Mouse (Mus musculus): ENCODE data around the gene Bcorl1. TPM values are rescaled to one million over a fixed set of nuclear protein-coding genes. Genes with fewer than 3 reads are reported as not detected.

The Bcorl1 gene
- 10 to 100 TPM; 18.4 to 22.1 TPM for total RNA-seq (2021)
- long read RNA-seq, experiment 1, partial matches to known transcripts = 2 of 4 reads
- long read RNA-seq, experiment 1, other reads (novel, unspliced or antisense) = 2 of 4 reads
- long read RNA-seq, experiment 2, partial matches to known transcripts = 1 of 1 reads
- long read RNA-seq, experiment 2, other reads (novel, unspliced or antisense) = 0 of 1 reads

DNA sequence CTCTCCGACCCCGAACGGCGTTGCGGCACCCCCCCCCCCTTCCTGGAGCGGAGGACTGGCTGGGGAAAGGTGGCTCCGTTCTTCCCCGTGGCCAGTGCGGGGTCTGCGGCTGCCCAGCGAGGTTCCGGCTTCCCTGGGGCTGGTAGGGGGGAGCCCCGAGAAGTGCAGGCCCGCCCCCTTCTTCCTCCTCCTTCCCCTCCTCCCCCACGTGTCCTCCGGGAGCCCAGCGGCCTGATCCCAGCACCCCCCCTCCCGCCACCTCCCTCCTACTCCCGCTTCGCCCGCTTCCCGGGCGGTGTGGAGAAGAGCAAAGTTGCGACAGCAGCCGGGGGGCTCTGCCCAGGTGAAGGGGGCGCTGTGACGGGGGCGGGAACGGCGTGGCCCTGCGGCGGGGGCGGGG lies at the start of gene Bcorl1:
Gene Bcorl1, plus strand, starts transcription at position 218 of the 400 bp plus-strand sequence.
- DNase-seq (ENCODE audit: low spot score in 2 of 2) = peak in 1 of 2 experiments; percentile 2

DNA sequence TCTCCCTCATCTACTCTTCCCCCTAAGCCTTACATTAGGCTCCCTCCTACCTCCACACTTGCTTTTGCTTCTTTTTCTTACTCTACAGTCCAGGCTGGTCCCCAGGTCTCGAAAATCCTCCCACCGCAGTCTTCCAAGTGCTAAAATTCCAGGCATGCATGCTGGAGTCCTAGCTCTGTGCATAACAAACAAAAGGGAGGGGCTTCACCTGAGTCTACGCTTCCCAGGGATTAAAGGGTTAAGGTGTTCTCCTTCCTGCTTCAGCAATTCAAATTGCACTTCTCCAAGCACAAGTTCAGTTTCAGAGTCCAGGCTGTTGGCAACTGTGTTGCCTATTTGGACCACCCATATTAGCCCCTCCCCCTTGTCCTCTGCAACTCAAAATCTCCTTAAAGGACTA lies 49.7 kb upstream of the Bcorl1 start:
- no peak for DNase-seq (ENCODE audit: low spot score in 2 of 2)

DNA sequence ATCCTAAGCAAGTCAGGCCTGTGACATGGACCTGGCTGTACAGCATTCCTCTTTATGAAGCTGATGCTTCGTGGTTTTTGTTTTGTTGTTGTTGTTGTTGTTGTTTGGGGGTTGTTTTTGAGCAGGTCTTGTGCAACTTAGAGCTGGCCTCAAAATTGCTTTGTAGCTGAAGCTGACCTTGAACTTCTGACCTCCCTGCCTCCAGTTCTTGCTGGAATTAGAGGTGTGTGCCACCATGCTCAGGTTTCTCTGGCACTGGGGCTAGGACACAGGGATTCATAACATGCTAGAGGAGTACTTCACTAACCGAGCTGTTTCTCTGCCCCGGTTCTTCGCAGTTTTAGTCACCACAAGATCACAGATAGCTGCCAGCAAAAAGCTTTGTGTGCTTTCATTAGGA lies 35.8 kb upstream of the Bcorl1 start:
- no peak for DNase-seq (ENCODE audit: low spot score in 2 of 2)

DNA sequence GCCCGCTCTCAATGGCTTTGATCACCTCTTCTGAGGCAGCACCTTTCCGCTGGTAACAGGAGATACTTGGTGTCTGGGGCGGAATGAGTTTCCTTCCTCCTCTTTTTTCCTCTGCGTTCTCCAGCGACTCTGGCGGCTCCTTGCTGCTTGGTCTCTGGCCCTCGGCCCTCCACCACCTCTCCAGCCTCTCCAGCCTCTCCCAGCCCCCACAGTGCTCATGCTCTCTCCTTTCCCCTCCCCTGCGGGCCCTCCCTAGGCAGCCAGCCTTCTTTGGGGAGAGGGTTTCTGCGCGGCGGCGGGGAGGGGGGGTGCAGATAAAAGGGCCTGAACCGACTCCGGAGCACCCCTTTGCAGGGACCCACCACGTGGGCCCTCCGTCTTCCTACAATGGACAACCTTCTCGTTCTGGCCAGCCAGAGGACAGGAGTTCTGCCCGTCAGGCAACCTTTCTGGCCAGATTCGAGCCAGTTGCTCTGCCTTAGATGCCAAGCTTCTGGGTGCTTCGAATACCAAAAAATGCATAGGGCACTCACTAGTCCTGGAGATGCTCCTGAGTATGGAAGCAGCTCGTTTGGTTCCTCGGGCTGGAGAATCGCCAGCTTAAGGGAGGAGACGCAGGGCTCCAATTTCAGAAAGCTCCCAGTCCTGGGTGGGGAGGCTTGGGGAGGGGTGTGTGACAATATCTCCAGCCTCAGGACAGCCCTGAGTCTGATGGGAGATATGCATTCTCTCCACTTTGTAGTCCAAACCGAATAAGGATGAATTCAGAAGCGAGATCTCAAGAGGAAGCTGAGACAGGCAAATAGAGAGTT lies 30.2 kb upstream of the Bcorl1 start:
- no peak for DNase-seq (ENCODE audit: low spot score in 2 of 2)

DNA sequence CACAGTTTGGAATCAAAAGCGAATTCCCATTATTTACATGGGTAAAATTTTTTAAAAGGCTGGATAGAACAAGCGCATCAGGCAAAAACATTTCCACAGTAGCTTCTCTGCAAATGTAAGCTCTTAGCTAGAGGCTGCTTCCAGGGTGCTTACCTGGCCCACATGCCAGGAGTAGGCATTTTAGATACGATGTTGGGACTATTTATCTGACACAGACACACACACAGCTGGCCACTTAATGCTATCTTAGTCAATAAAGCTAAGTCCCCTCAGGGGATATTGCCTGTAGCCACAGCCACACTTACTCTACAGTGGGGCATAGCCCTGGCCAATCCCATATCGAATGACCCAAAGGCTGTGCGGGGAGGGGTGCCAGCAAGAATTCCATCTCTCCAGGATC lies 29.4 kb upstream of the Bcorl1 start:
- no peak for DNase-seq (ENCODE audit: low spot score in 2 of 2)

DNA sequence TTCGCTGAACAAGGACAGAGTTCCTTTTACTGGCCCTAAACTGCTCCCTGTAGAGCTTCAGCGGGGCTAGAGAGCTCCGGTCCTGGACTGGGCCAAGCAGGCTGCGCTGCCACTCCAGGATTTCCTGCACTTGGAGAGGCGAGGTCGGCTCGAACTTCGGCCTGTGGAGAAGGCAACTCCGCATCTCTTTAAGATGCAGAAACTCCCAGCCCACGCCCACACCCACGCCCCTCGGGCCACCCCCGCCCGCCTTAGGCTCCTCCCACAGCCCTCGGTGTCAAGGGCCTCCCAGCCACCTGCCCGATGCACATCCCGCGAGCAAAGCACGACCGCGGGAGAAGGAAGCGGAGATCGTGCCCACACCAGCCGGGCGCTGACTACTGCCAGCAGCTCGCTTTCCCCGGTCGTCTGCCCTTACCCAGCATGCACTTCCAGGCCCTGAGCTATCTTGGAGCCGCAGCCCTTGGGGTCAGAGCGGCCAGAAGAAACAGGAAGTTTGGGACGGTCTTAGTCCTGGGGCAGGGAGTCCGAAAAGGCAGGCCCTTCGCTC lies 26.6 kb upstream of the Bcorl1 start:
- peak; percentile 18 to 32 for DNase-seq (ENCODE audit: low spot score in 2 of 2)

DNA sequence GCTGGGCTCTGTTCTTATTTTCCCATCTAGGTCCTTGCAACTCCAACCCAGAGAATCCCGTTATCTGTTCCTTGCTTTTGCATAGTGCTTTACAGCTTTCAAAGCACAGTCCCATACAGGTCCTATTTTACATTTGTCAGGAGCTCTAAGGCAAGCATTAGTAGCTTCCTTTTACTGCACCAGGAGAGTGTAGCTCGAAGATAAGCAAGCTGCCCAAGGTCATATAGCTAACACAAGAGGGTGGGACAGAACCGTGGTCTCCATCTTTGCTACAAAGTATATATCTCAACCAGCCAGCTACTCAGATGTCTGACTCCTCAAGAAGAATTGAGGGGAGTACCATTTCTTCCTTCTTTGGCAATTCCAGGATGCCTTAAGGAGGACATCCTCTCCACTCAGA lies 23.7 kb upstream of the Bcorl1 start:
- no peak for DNase-seq (ENCODE audit: low spot score in 2 of 2)

DNA sequence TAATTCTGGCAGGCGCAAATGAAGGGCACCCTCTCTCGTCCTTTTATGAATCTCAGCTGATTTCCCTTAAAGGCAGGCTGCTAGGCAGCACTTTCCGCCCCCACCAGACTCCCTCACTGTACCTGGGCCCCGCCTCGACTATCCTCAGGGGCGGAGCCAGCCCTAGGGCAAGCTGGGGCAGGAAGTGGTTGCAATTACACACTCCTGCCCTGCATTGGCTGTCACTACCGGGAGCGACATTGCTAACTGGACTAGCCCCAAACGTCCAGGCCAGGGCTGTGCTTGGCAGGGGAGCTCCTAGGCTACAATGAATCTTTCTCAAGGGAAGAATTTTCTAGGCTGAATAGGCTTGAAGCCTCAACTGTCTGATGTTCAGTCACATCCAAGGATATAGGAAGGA lies 23.0 kb upstream of the Bcorl1 start:
- no peak for DNase-seq (ENCODE audit: low spot score in 2 of 2)

DNA sequence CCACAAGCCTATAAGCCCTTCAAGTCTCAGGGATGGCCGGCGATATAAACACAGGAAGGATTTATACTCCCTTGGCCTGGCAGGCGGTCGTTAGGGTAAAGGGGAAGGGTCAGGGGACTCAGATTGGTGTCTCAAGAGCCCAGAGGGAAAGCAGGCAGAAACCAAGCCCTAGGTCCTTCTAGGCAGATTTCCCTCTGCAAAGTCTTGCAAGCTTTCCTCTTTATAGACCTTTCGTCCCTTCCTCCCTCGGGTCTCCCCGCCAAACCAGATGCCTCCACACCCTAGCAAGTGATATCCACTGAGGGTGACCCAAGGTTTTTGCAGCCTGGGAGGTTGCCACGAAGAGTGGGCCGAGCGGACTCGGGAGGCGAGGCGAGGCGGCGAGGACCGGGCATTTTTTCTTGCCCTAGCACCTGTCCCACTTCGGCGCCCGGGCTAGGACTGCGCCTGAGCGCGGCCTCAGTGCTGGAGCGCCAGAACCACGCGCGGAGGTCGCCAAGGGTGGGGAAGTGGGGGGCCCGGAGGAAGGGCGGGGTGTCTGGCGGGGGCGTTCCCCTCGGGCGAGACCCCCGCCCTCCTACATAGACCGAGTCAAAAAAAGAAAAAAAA lies 613 bp upstream of the Bcorl1 start:
- peak in 1 of 2 experiments; percentile 1 for DNase-seq (ENCODE audit: low spot score in 2 of 2)

DNA sequence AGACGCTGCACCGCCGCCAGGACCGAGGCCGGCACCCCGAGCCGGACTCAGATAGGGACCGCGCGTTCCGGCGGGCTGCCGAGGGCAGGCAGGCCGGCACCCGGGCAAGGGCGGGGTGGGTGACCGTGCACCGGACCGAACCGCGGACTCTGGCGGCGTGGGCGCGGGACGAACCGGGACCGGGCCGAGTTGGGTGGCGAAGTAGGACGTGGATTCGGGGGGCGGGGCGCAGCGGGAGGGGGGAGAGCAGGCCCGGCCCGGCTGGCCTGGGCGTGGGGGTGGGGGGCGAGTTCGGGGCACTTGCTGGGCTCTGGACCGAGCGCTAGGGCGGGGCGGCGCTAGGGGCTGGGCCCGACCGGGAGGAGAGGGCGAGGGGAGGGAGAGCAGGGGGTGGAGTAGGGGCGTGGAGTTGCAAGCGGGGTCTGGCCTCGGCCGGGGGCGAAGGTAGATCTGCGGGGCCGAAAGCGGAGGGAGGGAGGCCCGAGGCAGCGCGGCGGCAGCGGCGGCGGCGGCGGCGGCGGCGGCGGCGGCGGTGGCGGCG lies 533 bp downstream of the Bcorl1 start:
- peak in 1 of 2 experiments; percentile 16 for DNase-seq (ENCODE audit: low spot score in 2 of 2)

DNA sequence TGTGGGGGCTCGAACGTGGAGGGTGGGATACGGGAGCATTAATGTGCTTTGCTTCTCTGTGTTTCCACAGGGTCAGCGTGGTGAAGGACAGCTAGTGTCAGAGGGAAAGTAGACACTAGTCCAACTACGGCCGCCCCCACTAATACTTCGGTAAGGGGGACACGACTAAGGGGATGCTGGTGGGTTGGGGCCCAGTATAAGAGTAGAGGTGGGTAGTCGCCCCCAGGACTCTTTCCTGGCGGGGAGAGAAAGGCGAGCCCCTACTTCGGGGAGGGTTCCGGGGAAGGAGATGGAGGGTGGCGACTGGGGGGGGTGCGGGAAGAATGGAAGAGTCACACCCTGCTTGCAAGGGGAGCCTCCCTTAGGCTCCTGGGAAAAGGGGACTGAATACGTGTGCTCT lies 1.6 kb downstream of the Bcorl1 start:
- DNase-seq (ENCODE audit: low spot score in 2 of 2) = no peak

DNA sequence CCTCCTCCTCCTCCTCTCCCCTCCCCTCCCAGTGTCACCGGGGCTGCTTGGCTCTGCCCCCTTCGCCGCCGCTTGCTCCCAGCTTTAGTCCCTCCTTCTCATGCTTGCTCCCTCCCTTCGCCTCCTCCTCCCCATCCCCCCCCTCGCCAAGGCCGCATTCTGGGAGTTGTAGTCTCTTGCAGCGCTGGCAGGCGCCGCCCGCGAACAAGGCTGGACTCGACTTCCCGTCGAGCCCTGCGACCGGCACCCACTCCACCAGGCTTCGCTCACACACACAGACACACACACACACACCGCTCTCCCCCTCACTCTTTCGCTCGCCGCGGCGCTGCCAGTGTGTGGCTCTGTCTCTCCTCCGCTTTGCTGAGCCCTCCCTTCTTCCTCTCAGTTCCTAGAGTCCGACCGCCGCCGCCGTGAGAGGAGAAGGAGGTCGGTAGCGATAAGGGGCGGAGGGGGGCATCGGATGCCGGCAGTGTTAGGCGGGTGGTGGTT lies 2.3 kb downstream of the Bcorl1 start:
- peak; percentile 80 to 88 for DNase-seq (ENCODE audit: low spot score in 2 of 2)

DNA sequence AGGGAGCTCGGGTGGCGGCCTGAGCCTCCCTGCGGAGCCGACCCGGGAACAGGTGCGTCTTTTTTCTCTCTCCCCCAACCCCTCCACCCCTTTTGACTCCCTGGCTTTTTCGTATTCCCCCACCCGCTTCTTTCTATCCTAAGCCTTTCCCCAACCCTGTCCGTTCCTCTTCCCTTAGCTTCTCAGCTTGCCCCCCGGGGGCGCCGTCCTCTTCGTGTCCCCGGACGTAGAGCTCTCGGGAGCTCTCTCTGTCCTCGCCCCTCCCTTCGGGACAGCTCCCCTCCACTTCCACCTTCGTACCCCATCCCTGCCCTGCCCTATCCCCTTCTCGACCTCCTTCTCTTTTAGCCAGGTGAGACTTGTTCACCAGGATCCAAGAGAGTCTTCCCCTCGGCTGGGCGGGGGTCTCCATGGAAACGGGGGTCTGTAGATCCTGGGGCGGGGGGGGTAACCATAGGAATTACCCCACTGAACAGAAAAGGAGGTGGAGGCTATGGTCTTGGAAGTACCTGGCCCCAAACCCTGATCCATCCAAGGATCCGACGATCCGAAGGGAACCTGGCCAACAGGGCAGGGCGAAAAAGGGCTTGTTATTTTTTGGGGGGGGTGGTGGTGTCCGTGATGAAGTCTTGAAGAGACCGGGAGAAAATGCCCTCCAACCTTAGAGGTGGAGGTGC lies 2.9 kb downstream of the Bcorl1 start:
- no peak for DNase-seq (ENCODE audit: low spot score in 2 of 2)

DNA sequence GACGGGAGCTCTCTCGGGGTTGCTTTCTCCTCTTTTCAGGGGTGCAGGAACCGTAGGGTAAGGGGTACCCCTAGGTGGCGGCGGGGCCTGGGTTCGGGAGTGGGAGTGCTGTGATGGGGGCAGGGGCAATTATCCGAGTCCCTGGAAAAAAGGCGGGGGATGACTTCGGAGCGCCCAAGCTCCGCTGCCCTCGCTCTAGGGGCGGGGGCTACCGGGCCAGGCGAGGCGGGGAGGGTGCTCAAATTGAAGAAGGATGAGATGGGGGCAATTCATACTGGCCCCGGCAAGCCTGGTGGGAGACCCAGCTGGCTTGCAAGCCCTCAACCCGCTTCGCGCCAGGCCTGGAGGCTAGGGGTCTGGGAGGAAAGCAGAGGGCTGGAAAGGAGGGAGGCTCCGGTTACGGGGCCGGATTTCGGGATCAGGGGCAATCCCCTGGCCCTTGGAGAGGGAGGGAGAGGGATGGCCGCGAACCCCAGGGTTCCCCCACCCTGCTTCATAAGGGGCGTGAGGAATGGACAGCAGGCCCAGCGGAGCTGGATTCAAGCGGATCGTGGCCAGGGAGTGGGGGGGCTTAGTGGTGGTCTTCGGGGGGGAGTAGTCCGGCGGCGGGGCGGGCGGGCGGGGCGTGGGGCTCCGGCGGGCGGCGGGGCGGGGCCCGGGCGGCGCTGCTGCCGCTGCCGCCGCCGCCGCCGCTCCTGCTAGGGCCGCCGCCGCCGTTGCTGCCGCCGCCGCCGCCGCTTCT lies 3.7 kb downstream of the Bcorl1 start:
- peak in 1 of 2 experiments; percentile 11 for DNase-seq (ENCODE audit: low spot score in 2 of 2)

DNA sequence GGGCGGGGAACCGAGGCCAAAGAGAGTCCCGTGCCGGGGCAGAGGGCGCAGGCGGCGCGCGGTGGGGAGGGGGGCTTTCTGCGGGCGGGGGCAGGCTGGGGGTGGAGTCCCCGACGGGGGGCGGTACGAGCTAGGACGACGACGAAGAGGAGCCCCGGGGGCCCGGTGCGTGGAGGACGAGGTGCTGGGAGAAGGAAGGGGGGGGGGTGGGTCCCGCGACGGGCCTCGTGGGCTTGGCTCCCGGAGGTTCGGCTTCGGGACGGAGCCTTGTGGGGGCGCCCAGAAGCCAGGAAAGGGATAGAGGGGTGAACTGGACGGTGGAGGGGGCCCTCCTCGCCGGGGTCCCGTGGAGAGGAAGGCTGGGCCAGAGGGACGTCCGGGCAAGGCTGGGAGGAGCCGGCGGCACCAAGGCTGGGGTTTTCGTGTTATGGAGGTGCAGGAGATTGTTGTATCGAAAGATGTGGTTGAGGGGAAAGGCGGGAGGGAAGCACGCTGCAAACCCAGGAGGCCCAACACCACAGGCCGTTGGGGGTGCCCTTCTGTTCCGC lies 4.3 kb downstream of the Bcorl1 start:
- DNase-seq (ENCODE audit: low spot score in 2 of 2) = no peak

DNA sequence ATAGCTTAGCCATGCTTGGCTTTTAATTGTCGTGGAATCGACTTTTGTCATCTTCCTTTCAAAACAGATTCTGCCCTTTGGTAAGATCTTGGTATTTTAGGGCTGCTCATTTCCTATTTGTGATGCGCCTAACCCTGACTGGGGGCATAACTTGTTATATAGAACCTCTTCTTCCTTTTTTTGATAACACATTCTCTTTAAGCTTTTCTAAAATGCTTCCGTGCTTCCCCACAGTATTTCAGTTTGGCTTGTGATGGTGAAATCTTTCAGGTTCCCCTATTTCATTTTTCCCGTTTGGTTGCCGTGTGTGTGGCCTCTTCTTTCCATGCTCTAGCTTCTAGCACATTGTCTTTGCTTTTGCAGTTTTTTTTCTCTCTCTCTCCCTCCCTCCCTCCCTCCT lies 14.2 kb downstream of the Bcorl1 start:
- no peak for DNase-seq (ENCODE audit: low spot score in 2 of 2)

DNA sequence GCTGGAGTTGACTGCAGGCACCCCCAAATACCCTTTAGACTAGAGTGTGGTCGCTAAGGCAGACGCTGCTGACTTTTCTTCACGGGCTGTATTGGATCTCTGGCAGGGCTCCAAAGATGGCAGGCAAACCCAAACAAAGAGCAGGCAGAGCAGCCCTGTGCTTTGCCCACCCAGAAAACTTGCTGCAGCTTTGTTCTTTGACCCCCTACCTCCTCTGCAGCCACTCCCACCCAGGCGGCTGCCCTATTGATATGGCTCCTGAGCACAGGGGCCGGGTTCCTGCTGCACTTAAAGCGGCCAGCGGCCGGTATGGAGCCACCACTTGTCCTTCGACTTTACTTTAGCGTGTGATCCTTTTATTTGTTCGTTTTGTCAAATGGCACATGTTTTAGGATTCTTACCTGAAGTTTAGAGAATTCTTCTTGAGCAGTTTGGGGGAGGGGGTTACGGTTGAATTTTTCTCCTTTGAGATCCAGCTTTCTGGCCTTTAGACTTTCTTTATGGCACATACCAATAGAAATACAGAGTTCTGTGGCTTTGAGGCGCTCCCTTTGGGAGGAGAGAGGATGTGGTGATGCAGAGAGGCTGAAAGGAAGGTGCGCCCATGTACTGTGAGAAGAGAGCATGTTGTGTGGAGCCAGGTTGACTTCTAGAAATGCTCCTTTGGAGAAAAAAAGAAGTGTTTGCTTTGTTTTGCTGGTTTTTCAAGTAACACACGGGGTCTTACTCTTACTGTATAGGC lies 24.8 kb downstream of the Bcorl1 start:
- no peak for DNase-seq (ENCODE audit: low spot score in 2 of 2)

DNA sequence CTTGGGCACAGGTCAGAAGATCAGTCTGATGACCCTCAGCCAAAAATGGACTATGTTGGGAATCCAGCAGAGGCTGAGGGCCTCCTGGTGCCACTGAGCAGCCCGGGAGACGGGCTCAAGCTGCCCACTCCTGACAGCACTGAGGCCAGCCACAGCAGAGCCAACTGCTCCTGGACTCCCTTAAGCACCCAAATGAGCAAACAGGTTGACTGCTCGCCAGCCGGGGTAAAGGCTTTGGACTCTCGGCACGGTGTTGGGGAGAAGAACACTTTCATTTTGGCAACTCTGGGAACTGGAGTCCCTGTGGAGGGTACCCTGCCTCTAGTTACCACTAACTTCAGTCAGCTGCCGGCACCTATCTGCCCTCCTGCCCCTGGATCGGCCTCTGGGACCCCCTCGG lies 26.7 kb downstream of the Bcorl1 start:
- DNase-seq (ENCODE audit: low spot score in 2 of 2) = no peak

DNA sequence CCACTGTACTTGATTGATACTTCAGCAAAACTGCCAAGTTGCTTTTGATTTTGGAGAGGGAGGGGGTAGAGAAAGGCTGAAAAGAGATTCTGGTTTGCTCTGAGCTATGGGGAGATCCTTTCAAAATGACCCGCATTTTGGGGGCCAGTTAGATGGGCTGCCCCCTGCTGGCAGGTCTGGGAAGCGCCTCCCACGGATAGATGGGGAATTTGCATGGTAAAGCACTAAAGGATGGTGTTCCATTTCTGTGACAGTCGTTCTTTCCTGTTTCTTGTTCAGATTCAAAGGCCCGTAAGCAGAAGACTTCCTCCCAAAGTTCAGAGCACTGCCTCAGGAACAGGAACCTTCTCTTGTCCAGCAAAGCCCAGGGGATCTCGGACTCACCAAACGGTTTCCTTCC lies 42.5 kb downstream of the Bcorl1 start:
- DNase-seq (ENCODE audit: low spot score in 2 of 2) = peak; percentile 27 to 45

Data from left cerebral cortex, adult 18-20 months (tissue).